Mouse (Mus musculus): ENCODE measurements around the gene Gopc. TPM values are rescaled to one million over a fixed set of nuclear protein-coding genes. Genes with fewer than 3 reads are reported as not detected.
A peak's percentile ranks its signal among the peaks of the same experiment; 100 is the strongest.
"Not testable (repeated sequence)": the region's sequence is repeated elsewhere in the genome, so short reads cannot be mapped to it uniquely, and the experiment has no call there.

Gene Gopc
- polyA plus RNA-seq, 1 experiment from 2014 or later, result 24.1 TPM

GRCm38 (mm10) chr10:52321918-52322317, 60.0 kb downstream of the Gopc start:
- Histone ChIP-seq H3K9me3 (no peaks in the 10 kb centered on the region), H3K4me1 (no peaks in the 10 kb centered on the region), H3K4me2 (no peak overlapping the region), H3K9ac (no peak overlapping the region), H3K36me3 (replicated peaks) (peaks cover 30% of the 10 kb centered on the region), H3K4me3 (replicated peaks) (no peak overlapping the region), H3K27me3 (no peaks in the 10 kb centered on the region), H3K27ac (no peak overlapping the region)
- 87% methylated on average over 3 of the region's 3 CpGs for WGBS
- ATAC-seq (ENCODE audit: low FRiP score), result no peak

GRCm38 (mm10) chr10:52319506-52320286, 62.2 kb downstream of the Gopc start:
- Histone ChIP-seq H3K36me3 (replicated peaks) (peaks cover 38% of the 10 kb centered on the region), H3K27ac (no peak overlapping the region), H3K27me3 (no peaks in the 10 kb centered on the region), H3K9ac (no peak overlapping the region), H3K4me3 (replicated peaks) (no peak overlapping the region), H3K9me3 (no peaks in the 10 kb centered on the region), H3K4me1 (no peaks in the 10 kb centered on the region), H3K4me2 (no peak overlapping the region)
- no peak for ATAC-seq (ENCODE audit: low FRiP score)
- WGBS, result 93% methylated on average over 28 of the region's 28 CpGs

- no peak for ATAC-seq (ENCODE audit: low FRiP score)
- peaks cover 22% of the 10 kb centered on the region for H3K36me3 ChIP-seq (replicated peaks)
- no peaks in the 10 kb centered on the region for H3K27me3 ChIP-seq
- no peak overlapping the region for H3K27ac ChIP-seq
- 84% methylated on average over 8 of the region's 8 CpGs for WGBS
- no peaks in the 10 kb centered on the region for H3K9me3 ChIP-seq
- no peak overlapping the region for H3K4me2 ChIP-seq
- no peaks in the 10 kb centered on the region for H3K4me1 ChIP-seq
- no peak overlapping the region for H3K9ac ChIP-seq
- no peak overlapping the region for H3K4me3 ChIP-seq (replicated peaks)
These were observed 72.7 kb downstream of the Gopc start for GRCm38 (mm10) chr10:52309196-52309595.

GRCm38 (mm10) chr10:52304574-52304973, 77.3 kb downstream of the Gopc start:
- Histone ChIP-seq H3K9ac (no peak overlapping the region), H3K4me2 (no peak overlapping the region), H3K9me3 (no peaks in the 10 kb centered on the region), H3K36me3 (replicated peaks) (no peaks in the 10 kb centered on the region; the same call in 1 of the 2 replicates), H3K27me3 (no peaks in the 10 kb centered on the region), H3K27ac (no peak overlapping the region), H3K4me1 (no peaks in the 10 kb centered on the region), H3K4me3 (replicated peaks) (no peak overlapping the region)
- no peak for ATAC-seq (ENCODE audit: low FRiP score)
- 78% methylated on average over 7 of the region's 7 CpGs for WGBS

GRCm38 (mm10) chr10:52302271-52302670, 79.7 kb downstream of the Gopc start:
- H3K36me3 ChIP-seq (replicated peaks), result no peaks in the 10 kb centered on the region; the same call in 1 of the 2 replicates
- no peaks in the 10 kb centered on the region for H3K9me3 ChIP-seq
- no peaks in the 10 kb centered on the region for H3K4me1 ChIP-seq
- no peak overlapping the region for H3K9ac ChIP-seq
- no peak overlapping the region for H3K4me2 ChIP-seq
- H3K27me3 ChIP-seq, result no peaks in the 10 kb centered on the region
- H3K27ac ChIP-seq, result no peak overlapping the region
- no peak for ATAC-seq (ENCODE audit: low FRiP score)
- H3K4me3 ChIP-seq (replicated peaks), result no peak overlapping the region

GRCm38 (mm10) chr10:52301766-52302165, 80.2 kb downstream of the Gopc start:
- Histone ChIP-seq H3K27ac (no peak overlapping the region), H3K9ac (no peak overlapping the region), H3K4me1 (no peaks in the 10 kb centered on the region), H3K4me2 (no peak overlapping the region), H3K36me3 (replicated peaks) (no peaks in the 10 kb centered on the region; the same call in 1 of the 2 replicates), H3K27me3 (no peaks in the 10 kb centered on the region), H3K4me3 (replicated peaks) (no peak overlapping the region), H3K9me3 (no peaks in the 10 kb centered on the region)
- ATAC-seq (ENCODE audit: low FRiP score), result no peak
- WGBS, result 98% methylated on average over 4 of the region's 4 CpGs

- H3K36me3 ChIP-seq (replicated peaks); ATAC-seq (ENCODE audit: low FRiP score); H3K4me1 ChIP-seq; H3K9me3 ChIP-seq; H3K9ac ChIP-seq; H3K27ac ChIP-seq; H3K4me3 ChIP-seq (replicated peaks); H3K27me3 ChIP-seq; H3K4me2 ChIP-seq: not testable (repeated sequence)
These were observed 83.4 kb downstream of the Gopc start for GRCm38 (mm10) chr10:52298568-52298967.

GRCm38 (mm10) chr10:52295934-52296333, 86.0 kb downstream of the Gopc start:
- H3K27ac ChIP-seq, result no peak overlapping the region
- H3K4me1 ChIP-seq, result no peaks in the 10 kb centered on the region
- WGBS, result 54% methylated on average over 2 of the region's 2 CpGs
- no peaks in the 10 kb centered on the region for H3K36me3 ChIP-seq (replicated peaks)
- H3K27me3 ChIP-seq, result no peaks in the 10 kb centered on the region
- H3K4me3 ChIP-seq (replicated peaks), result no peak overlapping the region
- H3K4me2 ChIP-seq, result no peak overlapping the region
- H3K9ac ChIP-seq, result no peak overlapping the region
- no peak for ATAC-seq (ENCODE audit: low FRiP score)
- no peaks in the 10 kb centered on the region for H3K9me3 ChIP-seq

GRCm38 (mm10) chr10:52293921-52294577, 87.9 kb downstream of the Gopc start:
- Histone ChIP-seq H3K9ac (no peak overlapping the region), H3K4me2 (no peak overlapping the region), H3K4me1 (no peaks in the 10 kb centered on the region), H3K36me3 (replicated peaks) (no peaks in the 10 kb centered on the region), H3K4me3 (replicated peaks) (no peak overlapping the region), H3K9me3 (no peaks in the 10 kb centered on the region), H3K27me3 (no peaks in the 10 kb centered on the region), H3K27ac (no peak overlapping the region)
- WGBS, result 88% methylated on average over 4 of the region's 4 CpGs
- ATAC-seq (ENCODE audit: low FRiP score), result no peak

GRCm38 (mm10) chr10:52292391-52292790, 89.5 kb downstream of the Gopc start:
- not testable (repeated sequence) for H3K36me3 ChIP-seq (replicated peaks); H3K9me3 ChIP-seq; H3K4me1 ChIP-seq; H3K4me3 ChIP-seq (replicated peaks); H3K27ac ChIP-seq; H3K27me3 ChIP-seq; H3K9ac ChIP-seq; ATAC-seq (ENCODE audit: low FRiP score); H3K4me2 ChIP-seq
- WGBS, result 63% methylated on average over 1 of the region's 1 CpGs

GRCm38 (mm10) chr10:52289261-52289660, 92.7 kb downstream of the Gopc start:
- Histone ChIP-seq H3K27me3 (no peaks in the 10 kb centered on the region), H3K9me3 (no peaks in the 10 kb centered on the region), H3K9ac (no peak overlapping the region), H3K4me1 (peaks cover 4% of the 10 kb centered on the region; the same call in 1 of the 2 replicates), H3K36me3 (replicated peaks) (no peaks in the 10 kb centered on the region), H3K4me3 (replicated peaks) (no peak overlapping the region), H3K4me2 (no peak overlapping the region), H3K27ac (no peak overlapping the region)
- ATAC-seq (ENCODE audit: low FRiP score), result no peak
- whole genome bisulfite sequencing, result 90% methylated on average over 3 of the region's 3 CpGs

- Histone ChIP-seq H3K4me3 (replicated peaks) (no peak overlapping the region), H3K4me2 (no peak overlapping the region), H3K27ac (no peak overlapping the region), H3K9me3 (no peaks in the 10 kb centered on the region), H3K36me3 (replicated peaks) (no peaks in the 10 kb centered on the region), H3K9ac (no peak overlapping the region), H3K4me1 (peaks cover 4% of the 10 kb centered on the region; the same call in 1 of the 2 replicates), H3K27me3 (no peaks in the 10 kb centered on the region)
- peak; percentile 30; the same call in 1 of the 2 replicates for ATAC-seq (ENCODE audit: low FRiP score)
- 51% methylated on average over 5 of the region's 5 CpGs for WGBS
These were observed 93.9 kb downstream of the Gopc start for GRCm38 (mm10) chr10:52287852-52288533.
